Mouse (Mus musculus): ENCODE measurements around the gene Foxa1. TPM values are rescaled to one million over a fixed set of nuclear protein-coding genes. Genes with fewer than 3 reads are reported as not detected.

Gene Foxa1
- total RNA-seq (2021): not detected

DNA sequence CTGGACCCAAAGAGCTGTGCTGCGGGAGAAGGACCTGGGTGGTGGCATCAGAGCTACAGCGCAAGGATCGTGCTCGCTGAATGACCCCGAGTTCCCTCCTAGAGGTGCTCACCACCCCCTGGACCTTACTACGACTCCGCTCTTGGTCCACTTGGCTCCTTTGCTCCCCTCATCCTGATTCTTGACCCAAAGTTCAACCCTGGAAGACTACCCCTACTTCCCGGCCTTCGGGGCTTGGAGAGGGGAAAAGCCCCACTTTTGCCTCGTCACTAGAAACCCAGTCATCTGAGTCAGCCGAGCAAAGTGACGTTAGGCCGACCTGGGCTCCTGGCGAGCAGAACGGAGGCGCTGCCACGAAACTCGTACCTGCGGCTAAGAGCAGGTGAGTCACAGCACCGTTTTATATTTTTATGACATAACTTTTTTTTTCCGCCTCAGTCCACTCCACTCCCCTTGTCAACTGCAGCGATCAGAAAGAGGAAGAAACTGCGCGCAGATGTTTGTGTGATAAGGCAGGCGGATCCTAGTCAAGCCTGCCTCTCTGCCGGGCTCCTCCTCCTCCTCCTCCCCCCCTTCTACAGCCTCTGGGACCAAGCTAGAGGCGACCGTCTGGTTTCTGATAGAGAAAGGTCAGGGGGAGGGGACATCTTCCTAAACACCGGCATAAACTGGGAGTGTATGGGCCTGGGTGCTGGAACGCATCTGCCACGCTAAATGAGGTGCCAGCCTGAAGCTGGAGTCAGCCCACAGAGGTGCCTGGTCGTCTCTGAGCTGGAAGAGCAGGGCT is at the start of gene Foxa1:
Foxa1 (minus strand) TSS at position 502 of the 787 bp plus-strand sequence.
- no peak for DNase-seq

DNA sequence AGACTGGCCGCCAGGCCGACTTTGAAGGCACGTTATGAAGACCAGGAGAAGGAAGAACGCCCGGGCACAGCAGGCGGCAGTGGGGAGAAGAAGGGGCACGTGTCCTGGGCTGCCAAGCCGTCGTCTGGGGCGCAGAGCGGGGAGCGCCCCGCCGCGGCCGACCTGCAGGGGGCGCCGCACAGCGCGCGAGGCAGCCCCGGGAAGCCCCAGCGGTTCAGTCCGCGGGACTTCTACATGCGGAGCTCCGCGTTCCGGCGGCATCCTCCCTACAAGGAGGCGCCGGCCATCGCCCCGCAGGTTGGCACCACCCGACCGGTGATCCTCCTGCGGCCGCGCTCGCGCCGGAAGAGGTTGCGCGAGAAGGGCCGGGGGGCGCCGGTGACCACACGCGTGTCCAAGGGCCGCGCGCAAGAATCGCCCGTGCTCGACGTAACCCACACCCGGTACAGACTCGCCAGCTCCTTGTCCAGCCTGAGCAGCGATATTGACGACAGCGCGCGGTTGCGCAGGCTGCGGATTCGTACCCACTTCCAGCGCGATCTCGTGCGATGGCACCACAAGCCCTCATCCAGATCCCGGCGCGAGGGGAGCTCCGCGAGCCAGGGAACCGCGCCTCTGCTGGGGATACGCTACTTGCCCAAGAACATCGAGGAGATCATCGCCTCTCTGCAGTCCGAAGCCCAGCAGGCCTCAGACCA is 29.4 kb upstream of the Foxa1 start:
- DNase-seq: peak; percentile 57

- DNase-seq: no peak
Measured at GRCm38 (mm10) chr12:57572415-57572814, 25.7 kb upstream of the Foxa1 start.

GRCm38 (mm10) chr12:57571773-57572172 is 25.1 kb upstream of the Foxa1 start:
- DNase-seq: no peak

- DNase-seq: no peak
Measured at GRCm38 (mm10) chr12:57563909-57564308, 17.2 kb upstream of the Foxa1 start, which contains the start of gene Ttc6. Ttc6 (plus strand) TSS chr12:57564113.

- no peak for DNase-seq
Measured at GRCm38 (mm10) chr12:57554091-57554490, 7.4 kb upstream of the Foxa1 start.

DNA sequence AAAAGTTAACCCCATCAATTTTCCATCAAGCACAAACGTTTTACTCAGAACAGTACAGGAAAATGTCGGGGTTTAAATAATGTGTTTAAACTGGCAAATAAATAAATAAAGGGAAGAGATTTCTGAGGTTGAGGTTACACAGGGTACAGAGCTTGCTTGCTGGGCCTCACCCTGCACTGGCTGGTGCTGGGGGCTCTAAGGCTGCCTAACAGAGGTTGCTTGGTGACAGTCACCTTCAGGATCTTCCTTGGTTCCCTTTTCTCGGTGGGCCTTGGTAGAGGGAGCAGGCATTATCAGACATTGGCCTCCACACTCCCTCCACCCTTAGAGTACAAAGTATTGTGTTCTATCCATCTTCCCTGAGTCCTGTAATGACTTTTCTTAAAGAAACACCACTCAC is 5.6 kb upstream of the Foxa1 start:
- no peak for DNase-seq

DNA sequence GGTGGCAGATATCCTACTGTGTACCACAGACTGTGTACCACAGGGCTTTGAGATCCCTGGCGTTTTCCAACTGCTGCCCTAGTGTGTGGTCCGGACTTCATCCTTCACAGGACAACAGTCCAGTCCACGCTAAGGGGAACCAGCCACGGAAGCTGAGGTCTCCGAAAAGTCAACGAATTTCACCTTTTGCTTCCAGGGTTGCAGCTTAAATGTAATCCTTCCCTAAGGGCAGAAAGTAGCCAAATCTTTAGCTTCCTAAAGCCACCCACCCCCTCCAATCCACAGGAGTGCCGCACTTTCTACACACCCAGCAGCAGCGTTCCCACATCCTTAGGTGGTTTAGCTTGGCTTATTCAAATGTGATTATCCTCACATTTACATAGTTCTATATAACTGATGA is 4.2 kb upstream of the Foxa1 start:
- no peak for DNase-seq

- no peak for DNase-seq
Measured at GRCm38 (mm10) chr12:57550181-57550808, 3.6 kb upstream of the Foxa1 start.

GRCm38 (mm10) chr12:57549667-57550160 is 3.0 kb upstream of the Foxa1 start:
- no peak for DNase-seq

- no peak for DNase-seq
Measured at GRCm38 (mm10) chr12:57548981-57549666, 2.4 kb upstream of the Foxa1 start.

DNA sequence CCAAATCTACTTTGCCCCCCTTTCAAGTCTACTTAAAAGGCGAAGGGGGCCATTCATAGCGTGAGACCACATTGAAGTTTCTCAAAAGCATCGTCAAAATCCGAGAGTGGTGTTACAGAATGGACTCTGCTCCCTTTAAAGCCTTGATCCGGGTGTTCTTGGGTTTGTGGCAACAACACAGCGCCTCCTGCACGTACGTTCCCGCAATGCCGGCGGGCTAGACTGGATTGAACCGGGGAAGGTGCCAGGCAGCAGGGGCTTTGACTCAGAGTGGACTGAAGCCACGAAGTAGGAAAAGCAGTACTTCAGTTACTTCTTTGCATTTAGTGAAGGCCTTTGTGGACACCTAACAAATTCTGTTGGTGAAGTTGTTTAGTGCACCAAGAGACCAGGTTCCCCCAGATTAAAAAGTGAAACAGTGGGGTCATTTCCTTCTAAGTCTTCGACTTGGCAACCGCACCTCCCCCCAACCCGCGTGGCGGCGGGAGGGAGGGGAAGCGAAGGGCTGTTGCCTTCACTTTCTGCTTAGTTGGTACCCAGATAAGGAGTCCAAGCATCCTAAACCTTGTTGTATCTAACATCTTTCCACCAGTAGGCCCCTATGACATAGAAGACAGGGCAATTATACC is 1.8 kb upstream of the Foxa1 start:
- peak; percentile 32 for DNase-seq

GRCm38 (mm10) chr12:57547890-57548289 is 1.2 kb upstream of the Foxa1 start:
- no peak for DNase-seq

- peak; percentile 15 for DNase-seq
Measured at GRCm38 (mm10) chr12:57545371-57546241, 1.1 kb downstream of the Foxa1 start.

- DNase-seq: peak; percentile 69
Measured at GRCm38 (mm10) chr12:57544641-57545370, 1.9 kb downstream of the Foxa1 start.

DNA sequence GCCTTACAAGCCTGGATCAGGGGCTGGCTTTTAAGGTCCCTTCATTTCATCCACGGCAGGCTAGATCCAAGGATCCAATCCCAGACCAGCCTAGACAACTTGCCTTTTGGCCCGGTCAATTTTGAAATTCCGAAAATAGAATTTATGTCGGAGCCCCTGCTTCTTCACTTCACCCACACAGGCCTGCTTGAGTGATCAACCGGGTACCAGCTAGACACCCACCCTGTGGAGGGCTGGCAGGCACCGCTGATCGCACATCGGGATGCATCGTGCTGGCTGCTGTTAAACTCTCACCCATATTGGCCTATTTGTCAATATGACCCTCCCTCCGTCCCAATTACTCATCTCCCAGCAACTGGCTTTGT is 3.1 kb downstream of the Foxa1 start:
- DNase-seq: no peak

DNA sequence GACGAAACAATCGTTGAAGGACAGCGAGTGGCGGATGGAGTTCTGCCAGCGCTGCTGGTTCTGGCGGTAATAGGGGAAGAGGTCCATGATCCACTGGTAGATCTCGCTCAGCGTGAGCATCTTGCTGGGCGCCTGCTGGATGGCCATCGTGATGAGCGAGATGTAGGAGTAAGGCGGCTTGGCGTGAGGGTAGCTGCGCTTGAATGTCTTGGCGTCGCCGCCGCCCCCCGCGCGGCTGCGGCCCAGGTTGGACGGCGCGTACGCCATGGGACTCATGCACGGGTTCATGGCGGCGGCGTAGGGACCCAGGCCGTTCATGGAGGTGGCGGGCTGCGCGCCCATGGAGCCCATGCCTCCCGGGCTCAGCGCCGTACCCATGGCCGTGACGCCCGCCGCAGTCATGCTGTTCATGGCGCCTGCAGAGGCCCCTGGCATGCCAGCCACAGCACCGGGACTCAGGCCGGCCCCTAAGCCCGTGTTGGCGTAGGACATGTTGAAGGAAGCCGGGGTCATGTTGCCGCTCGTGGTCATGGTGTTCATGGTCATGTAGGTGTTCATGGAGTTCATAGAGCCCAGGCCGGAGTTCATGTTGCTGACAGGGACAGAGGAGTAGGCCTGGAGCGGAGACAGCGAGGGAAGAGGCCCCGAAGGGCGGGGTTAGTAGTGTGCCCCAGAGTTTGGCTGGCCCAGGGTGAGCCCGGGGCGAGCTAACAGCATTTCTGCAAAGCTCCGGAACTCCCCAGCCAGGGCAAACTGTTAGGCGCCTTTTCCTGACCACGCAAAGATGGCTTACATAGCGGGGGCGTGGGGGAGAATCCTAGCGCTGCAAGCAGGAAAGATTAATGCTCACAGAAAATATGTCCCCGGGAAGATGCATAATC is 3.7 kb downstream of the Foxa1 start:
- peak; percentile 6 for DNase-seq

DNA sequence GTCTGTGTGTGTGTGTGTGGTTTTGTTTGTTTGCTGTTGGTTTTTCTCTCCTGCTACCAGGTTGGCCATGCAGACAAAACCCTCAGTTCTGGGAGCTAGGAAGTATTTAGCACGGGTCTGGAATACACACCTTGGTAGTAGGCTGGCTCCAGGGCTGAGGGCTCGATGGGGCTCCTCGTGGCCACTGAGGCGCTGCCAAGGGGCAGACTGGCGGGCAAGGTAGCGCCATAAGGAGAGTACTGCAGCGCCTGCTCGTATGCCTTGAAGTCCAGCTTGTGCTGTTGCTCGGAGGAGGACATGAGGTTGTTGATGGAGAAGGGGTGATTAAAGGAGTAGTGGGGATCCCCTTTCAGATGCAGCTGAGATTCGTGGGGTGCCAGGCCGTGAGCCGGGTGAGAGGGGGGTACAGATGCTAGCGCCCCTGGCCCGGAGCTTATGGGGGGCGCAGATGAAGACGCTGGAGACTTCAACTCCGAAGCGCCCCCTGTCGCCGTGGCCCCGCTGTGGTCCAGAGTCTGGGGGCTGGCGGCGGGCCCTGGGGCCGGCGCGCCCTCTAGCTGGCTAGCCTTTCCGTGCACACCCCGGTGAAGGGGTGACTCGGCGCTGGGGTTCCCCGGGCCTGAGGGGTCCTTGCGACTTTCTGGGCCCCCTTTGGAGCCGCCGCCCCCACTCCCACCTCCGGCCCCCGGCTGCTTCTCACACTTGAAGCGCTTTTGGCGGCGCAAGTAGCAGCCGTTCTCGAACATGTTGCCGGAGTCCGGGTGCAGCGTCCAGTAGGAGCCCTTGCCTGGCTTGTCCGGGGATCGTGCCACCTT is 4.6 kb downstream of the Foxa1 start:
- peak; percentile 10 for DNase-seq

Data from heart, postnatal 4 days (tissue).